Mouse (Mus musculus) C2C12 (cell line): ENCODE results near the gene Zfp94.

Experiments
- CEBPB ChIP-seq: IDR thresholded peaks from one replicate; pipeline ENCODE4 v1.6.1; 2011; ENCODE audit warnings: low read depth, mild to moderate bottlenecking, control low read depth, moderate library complexity
- CTCF ChIP-seq: IDR thresholded peaks from one replicate; pipeline ENCODE4 v1.5.1; 2011; ENCODE audit not compliant: control insufficient read depth, insufficient read depth, insufficient read length
- FOSL1 ChIP-seq: IDR thresholded peaks from one replicate; pipeline ENCODE4 v1.8.0; 2011; ENCODE audit warnings: mild to moderate bottlenecking, low read length; ENCODE audit not compliant: poor library complexity, insufficient read depth, severe bottlenecking
- MAX ChIP-seq: IDR thresholded peaks from one replicate; pipeline ENCODE4 v1.6.1; 2011; ENCODE audit warnings: mild to moderate bottlenecking, control low read depth
- MYOD1 ChIP-seq: IDR thresholded peaks from one replicate; pipeline ENCODE4 v1.6.1; 2011; ENCODE audit warnings: low read depth; ENCODE audit not compliant: control insufficient read depth, insufficient read length
- MYOG ChIP-seq: IDR thresholded peaks from one replicate; pipeline ENCODE4 v1.6.1; 2011; ENCODE audit not compliant: control insufficient read depth, insufficient read length; ENCODE audit errors: extremely low read depth
- USF1 ChIP-seq: IDR thresholded peaks from one replicate; pipeline ENCODE4 v1.6.1; 2011; ENCODE audit warnings: low read depth, mild to moderate bottlenecking, control low read depth, moderate library complexity

DNA sequence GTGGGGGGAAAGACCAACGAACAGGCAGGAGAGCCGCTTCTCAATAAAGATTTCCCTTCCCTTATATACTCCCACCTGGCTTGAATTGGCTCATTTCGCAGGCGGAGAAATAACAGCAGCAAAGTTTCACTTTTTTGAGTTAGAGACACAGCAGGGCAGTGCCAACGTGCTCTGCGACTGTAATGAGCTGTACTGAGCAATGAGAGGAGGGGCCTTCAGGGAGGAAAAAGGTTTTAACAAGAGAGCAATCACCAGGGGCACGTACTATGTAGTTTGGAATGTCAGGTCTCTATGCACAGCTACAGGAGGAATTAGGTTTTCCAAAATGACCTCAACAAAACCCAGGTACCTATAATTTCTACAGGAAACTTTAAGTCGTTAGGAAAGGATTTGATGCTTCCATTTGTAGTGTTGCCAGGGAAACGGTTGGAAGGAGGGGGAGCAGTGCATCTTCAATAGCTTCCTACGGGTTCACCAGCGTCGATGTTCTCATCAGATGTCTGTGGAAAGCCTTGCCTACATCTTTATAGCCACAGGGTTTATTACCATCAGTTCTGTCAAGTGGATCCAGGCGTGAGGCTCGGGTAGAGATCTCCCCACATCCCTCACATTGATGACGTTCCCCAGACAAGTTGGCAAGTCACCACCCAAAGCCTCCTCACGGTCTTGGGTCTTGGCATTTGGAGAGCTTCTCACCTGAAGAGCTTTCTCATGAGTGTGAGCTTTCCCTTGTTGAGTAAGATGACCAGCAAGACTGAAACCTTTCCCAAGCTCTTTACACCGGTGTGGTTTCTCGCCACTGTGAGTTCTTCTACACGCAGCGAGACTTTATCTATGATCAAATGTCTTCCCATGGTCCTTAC is 10.0 kb upstream of the Zfp94 start:
- TF ChIP-seq CTCF, result no peak
- TF ChIP-seq USF1, result no peak
- no peak for TF ChIP-seq MAX
- TF ChIP-seq CEBPB, result no peak
- TF ChIP-seq MYOG, result no peak
- no peak for TF ChIP-seq MYOD1
- no peak for TF ChIP-seq FOSL1
